Mouse (Mus musculus) left cerebral cortex, adult 9 months (tissue): ENCODE measurements around the gene Prss12.
"Not testable (repeated sequence)": the region's sequence is repeated elsewhere in the genome, so short reads cannot be mapped to it uniquely, and the experiment has no call there.

Experiments used
- DNase-seq, 2 experiments: peaks; one replicate each; pipeline ENCODE4 v3.0.0; 2022; ENCODE audit warnings: low spot score in 2 of 2

The Prss12 gene

DNA sequence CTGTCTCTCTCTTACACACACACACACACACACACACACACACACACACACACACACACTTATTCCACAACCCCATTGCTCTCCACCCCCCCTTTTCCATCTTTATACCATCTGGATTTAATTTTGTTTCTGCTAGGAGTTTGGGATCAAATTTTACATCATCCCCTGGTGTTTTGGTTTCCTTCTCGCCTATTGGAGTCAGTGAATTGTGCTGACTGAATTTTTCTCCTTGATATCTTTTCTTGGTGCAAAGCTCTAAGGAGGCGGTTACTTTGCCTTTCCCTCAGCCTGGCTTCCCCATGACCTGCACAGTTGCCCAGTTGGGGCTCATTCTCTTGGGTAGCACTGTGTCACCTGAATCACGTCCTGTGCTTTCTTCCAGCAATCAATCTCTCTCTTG lies 30.1 kb downstream of the Prss12 start:
- DNase-seq = no peak

DNA sequence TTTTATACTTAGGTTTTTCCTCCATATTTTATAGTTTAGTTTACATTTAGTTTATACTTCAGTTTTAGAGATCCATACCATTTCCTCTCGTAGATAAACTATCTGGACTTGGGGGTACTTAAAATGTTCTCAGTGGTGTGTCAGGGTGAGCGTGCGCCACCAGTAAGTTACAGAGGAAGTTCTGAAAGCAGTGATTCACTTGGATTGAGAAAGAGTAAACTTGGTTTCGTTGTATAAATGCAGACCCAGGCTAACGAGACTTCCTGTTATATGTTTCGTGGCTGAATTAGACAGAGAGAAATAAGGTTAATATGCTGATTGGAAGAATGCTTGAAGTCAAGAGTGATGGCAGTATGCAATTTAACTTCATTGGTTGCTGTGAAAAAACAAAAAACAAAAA lies 34.6 kb downstream of the Prss12 start:
- DNase-seq = no peak

DNA sequence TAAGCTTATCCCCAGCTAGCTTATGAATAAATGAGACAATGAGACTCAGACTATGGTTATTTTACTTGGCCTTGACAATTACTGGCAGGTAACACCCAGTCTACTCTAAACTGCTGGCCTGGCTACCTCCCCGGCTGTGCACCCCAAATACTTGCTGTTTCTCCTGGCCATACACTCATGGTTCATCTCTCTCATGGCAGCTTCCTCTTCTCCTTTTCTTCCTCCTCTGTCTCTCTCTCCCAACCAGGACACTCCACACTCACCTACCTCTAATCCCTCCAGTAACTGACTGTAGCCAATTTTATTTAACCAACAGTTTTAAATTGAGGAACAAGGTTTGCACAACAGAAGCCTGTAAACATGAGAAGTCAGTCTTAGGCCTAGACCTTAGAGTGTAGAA lies 45.1 kb downstream of the Prss12 start:
- no peak for DNase-seq

DNA sequence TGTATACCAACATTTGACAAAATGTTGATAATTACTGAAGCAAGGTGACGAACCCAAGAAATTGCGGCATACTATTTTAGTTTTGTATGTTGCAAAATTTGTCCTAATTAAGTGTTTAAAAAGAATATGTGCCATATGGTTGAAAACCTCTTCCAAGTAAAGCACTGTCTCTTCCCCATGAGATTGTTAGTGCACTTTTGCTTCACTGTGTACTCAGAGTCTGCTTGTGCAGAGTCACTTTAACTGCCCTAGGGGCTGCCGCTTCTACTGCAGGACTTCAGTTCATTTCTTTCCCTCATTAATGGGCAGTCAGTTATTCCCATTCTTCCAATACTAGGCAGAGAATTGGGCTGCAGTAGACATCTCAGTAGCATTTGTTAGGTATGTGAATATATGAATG lies 46.5 kb downstream of the Prss12 start:
- DNase-seq = no peak

DNA sequence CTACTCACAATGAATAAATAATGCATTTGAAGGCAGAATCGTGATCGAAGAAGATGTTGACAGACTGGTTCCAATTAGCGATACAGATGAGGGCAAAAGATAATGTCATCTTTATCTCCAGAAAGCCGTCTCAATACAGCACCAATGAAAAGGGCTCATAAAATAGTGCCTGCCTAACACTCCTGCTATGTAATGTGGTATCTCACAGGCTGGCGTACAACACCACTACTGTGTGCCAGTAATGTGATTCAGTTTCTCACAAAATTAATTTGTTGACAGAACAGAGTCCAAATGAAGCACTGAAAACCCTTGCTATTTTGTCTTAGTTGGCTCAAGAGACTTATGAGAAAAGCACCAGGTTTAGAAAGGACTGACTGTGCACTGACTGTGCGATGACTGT lies 48.4 kb downstream of the Prss12 start:
- no peak for DNase-seq

DNA sequence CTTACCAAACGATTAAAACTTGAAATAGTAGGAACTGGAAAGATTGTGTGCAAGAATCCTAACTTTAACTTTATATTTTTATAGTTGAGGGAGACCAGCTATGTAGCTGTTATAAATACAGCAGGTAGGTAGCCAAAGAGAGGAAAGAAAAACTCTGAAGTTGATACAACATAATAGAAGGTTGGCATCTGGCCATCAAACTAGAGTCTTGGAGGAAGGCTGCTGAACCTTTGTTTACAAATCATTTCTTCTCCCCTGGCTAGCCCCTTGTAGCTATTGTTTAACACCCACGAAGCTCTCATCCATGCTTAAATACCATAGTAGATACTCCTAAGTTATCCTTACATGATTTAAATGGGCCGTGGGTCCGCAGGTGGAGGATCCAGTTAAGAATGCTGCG lies 52.1 kb downstream of the Prss12 start:
- DNase-seq = no peak

DNA sequence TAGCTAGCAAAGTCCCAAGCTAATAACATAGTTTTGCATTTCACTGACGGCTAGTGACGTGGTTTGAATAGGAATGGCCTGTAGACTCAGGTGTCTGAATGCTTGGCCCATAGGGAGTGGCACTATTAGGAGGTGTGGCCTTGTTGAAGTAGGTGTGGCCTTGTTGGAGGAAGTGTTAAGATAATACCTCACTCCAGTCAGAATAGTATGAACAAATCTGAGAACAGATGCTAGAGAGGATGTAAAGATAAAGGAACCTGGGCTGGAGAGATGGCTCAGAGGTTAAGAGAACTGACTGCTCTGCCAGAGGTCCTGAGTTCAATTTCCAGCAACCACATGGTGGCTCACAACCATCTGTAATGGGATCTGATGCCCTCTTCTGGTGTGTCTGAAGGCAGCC lies 55.1 kb downstream of the Prss12 start:
- not testable (repeated sequence) for DNase-seq

DNA sequence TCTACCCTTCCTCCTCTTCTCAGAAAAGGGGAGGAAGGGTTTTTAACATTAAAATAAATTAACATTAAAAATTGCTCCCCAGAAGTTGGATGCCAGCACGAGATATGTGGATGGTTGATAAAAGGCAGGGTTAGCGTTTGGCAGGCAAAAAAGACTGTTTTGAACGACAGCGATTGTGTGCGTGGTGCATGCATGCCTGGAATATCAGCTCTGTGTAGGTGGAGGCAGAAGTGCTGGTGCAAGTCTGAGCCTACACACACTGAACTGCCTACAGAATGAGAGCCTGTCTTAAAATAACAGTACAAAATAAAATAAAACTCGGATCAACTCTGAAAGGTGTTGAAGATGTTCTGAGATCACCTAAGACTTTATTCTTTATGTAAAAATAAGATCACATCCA lies 57.2 kb downstream of the Prss12 start:
- peak; percentile 53 to 60 for DNase-seq

DNA sequence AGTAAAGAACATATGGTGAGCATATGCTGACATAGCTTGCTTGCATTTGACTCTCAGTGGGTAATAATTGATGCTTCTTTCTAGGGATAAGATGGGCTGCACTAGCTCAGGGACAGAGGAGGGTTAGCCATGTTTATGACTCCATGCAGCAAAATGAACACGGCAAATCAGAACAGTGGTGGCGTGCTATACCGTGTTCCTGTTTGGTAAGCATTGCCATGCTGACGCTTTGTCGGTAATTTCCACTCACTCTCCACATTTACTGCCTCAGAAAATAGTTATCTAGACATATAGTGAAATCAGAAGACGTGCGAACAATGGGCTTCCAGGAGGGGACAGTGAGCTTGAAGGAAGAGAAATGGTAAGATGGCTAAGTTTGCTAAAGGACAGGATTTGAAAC lies 58.1 kb downstream of the Prss12 start:
- DNase-seq = no peak

DNA sequence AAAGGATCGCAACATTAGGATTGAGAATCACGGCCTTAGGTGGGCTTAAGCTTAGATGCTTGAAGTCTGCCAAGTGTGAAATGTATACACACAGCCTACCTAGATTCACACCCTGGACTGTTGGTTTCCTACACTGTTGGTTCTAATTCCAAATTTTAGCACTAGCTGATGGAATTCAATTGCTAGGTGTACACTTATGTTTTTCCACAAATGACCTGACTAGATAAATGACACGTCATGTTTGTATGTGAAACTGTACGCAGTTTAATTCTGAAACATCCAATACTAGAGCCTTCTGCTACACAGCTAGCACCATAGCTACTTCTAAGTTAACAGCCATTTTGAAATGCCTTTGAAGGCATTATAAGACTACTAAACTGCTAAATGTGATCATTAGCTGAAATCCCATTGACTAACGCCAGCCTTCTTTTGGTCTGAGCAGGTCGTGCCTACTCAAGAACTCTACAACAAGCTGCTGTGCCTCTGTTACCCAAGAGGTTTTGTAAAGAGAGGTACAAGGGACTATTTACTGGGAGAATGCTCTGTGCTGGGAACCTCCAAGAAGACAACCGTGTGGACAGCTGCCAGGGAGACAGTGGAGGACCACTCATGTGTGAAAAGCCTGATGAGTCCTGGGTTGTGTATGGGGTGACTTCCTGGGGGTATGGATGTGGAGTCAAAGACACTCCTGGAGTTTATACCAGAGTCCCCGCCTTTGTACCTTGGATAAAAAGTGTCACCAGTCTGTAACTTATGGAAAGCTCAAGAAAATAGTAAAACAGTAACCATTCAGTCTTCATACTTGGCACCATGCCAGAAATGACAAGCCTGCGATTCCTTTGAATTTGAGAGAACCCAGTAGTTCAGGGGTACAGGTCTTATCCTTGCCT lies 59.3 kb downstream of the Prss12 start:
- DNase-seq = no peak

DNA sequence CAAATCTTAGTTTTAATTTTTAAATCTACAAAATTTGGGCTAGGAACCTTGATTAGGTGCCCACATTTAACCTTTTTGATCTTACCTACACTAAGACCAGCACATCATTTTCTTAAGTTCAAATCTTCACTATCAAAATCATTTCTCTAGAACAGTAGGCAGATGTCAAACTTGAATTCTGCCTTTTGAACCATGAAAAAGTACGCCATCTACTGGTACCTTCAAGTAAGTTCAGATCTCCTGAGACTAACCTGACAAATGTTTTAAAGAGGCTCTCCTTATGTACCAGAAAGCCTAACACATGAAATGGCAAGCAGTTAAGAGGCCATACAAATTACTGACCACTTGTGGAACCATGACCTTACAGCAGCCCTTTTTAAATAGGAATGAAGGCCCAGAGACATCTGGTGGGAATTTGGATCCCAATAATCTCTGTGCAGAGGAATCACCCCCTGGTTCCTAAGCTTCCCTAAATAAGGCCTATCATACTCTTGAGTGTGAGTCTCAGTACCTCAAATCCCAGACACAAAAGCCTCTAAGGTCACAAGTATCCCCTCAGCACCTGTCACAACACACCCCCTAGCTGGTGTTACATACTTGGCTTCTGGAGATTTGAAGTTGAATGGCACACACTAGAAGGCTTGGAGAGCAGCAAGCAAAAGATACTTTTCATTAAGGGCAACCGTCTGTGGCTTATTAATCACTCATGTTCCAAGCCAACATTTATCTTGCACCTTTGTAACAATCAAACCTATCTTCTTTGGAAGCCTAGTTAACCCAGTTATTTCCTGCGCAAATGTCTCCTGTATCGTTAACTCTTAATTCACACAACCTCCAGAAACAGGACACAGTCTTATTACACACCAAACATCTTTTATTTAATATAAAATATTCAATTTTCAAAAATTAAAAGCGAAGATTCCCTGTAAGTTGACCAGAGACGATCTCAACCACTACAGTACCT lies 60.3 kb downstream of the Prss12 start:
- no peak for DNase-seq

DNA sequence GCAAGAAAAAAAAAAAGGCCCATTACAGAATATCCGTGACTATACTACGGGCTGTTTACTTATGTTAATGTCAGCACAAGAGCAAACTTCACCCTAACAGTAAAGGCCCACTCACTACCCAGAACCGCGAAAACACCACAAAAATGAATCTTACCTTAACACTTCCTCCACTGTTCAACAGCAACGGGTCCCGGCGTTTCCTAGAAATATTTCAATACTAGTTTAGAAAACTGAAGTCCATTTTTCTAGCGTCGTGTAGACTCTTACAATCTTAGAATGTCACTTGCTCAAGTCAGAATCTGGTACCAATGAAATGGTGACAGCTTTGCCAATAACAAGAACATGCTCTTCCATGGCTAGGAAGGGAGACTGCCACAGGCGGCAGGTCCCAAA lies 60.9 kb downstream of the Prss12 start:
- DNase-seq = no peak

DNA sequence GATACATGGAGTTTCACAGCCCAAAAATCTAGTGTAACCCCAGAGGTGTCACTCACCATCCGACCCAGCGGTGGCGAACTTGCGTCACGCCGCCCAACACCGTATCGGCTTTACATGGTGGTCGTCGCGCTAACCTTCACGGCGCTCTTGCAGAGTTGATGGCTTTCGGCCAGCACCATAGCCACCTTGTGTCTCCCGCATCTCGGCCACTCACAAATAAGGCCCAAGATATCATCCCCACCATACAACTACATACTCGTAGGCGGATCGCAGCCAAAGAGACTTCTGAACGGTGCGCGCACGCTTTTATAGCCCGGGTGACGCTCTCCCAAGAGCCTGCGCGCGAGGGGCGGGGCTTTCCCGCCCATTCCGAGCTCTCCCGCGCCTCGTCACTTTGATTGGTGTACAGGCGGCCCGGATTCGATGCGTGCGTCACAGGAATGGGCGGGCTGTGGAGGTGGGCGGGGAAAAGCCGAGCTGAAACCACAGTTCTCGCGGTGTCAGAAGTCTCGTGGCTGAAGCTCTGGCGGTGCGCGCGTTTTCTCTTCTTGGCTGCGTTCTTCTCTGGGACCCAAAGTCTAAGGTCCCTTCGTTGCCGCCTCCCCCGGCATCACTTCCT lies 61.5 kb downstream of the Prss12 start:
- DNase-seq = peak; percentile 97 to 99

DNA sequence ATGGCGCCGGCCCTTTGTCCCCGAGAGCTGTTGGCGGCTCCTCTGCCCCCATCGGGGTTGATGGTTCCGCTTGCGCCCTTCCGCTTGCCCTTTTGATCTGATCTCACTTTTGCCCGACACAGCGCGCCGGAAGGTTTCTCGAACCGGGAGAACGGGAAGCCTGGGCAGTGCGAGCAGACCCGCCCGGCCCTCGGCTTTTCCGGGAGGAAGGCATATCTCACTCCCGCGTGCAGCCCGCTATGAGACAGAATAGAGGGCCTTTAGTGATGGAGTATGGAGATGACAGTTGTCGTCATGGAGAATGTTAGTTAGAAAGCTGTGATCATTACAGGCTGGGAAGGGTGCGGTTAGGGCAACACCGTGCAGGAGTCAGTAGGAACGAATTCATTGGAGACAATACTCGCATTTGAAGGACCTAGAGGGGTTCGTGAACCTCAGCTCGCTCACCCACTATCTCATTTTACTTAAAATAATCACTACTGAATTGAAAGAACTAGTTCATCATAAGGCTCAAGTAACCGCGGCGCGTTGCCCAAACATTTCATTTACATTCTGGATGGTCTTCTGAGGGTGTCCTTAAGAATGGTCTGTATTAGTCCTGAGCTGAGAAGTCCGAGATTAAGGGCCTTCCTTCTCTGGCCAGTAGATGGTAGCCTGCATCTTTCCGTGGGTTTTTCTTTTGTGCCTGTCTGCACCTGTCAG lies 62.1 kb downstream of the Prss12 start:
- DNase-seq = no peak

DNA sequence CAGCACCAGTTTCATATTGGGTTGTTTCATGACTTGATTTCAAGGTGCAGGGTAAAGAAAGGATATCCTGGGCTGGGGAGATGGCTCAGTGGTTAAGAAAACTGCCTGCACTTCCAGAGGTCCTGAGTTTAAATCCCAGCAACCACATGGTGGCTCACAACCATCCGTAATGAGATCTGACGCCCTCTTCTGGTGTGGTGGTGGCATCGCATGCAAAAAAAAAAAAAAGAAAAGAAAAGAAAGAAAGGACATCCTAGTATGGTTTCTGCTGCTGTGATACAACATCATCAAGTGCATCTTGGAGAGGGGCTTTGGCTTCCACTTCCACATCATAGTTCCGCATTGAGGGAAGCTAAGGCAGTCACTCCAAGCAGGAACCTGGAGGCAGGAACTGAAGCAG lies 65.1 kb downstream of the Prss12 start:
- DNase-seq = no peak

DNA sequence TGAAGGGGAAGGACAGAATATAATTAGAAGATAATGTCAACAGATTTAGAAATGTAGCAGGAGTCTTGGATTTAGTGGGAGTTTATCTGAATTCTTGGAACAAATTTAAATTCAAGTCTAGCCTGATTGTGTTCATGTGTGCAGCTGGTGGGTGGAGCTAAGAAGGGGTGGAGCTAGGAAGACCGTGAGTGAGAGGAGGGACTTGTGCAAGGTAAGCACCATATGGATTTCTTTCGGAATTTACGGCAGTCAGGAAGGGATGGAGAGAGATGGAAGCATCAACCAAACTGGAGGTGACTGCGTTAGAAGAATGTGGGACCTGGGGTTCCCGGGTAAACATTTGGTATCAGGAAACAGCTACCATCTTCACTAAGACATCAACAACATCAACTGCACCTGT lies 68.2 kb downstream of the Prss12 start:
- DNase-seq = no peak

DNA sequence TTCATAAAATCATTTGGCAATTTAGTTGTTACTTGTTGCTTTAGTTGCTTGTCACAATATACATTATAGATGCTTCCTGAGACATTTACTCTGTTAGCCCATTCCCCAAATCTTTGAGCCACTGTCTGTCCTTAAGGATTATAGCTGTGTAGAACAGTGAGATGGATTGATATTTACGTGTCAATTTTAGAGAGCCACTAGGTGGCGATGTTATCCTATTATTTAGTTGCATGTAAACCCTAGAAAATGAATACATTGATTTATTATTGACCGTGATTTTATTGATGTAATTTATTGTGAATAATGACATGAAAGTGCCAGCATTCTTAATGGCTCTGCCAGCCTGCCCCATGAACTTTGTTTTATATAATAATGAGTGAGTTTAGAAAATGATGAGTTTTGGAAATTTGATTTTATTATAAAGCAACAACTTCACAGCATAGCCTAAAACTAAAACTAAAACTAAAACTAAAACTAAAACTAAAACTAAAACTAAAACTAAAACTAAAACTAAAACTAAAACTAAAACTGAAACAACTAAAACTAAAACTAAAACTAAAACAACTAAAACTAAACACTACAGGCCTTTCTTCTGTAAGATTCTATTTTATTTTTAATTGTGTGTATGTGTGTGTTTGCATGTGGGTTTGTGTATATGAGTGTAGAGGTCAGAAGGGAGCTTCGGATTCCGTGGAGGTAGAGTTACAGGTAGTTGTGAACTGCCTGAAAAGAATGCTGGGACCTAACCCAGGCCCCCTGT lies 69.1 kb downstream of the Prss12 start:
- peak in 1 of 2 experiments; percentile 75 for DNase-seq

DNA sequence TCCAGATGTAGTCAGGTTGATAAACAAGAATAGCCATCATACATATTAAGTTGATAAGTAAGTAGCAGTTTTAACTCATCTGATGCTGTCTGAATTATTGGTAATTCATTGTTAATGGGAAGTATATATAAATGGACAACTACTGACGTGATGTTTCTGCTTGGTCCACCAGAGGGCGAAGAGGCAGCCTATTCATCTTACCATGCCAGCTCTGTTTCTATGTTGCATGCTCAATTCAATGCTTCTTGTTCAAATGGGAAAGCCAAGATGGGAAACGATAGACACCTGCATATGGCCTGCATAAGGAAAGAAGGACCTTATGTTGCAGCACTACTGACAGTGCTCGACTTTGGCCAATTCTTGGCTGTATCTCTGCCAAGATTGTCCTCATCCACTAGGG lies 70.1 kb downstream of the Prss12 start:
- DNase-seq = peak in 1 of 2 experiments; percentile 59

DNA sequence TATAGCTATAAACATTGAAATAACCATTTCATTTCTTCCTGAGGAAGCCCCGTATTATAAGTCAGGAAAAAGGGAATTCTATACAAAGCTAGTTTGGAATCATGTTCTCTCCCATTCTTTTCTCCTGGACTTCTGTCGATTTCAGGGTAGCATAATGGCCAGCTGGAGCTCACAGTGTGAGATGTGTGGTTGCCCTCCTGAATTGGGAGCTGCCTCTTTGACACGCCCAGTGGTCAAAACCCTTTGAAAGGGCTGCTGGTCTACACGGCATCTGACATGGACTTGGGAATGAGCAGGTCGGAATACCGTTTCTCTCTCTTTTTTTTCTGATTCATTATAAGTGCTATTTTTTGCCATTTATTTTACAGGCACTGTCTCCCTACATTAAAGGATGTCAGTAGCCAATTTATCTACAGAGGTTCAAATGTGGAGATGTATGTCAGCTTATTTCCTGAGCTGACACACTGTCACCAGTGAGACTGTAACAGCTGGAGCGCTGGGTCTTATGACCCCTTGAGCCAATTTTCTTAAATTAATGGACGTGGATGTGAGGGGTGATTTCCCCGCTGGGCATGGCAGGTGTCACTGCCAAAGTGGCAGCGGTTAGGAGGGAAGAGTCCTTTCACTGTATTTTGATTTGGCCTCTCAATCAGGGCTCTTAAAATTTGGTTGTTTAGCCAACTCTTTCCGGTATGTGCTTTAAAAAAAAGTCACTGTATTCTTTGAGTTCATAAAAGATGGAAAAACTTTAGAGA lies 79.8 kb downstream of the Prss12 start:
- DNase-seq = no peak
